ENCODE assay signal across 25 mouse cellular contexts in genomic region chr14:8011938-8012337, GRCm38 (mm10). TPM values are rescaled to one million over a fixed set of nuclear protein-coding genes. Genes with fewer than 3 reads are reported as not detected.
DNase-seq lines count a peak whose midpoint lies in the region; TF ChIP-seq lines count a peak whose summit lies in the region.
"Had no signal": no experiment of that assay in that cellular context is flagged by ENCODE, and none has a peak within 500 bp of the region (broad histone marks: within the 10 kb centered on the region; RNA-seq: fewer than 3 reads in every experiment).

No protein-coding gene starts in this region.

- TF ChIP-seq RAD21 in CH12.LX (IDR thresholded peaks at IDR 0.05; ENCODE audit: low read depth, low read length) = no peak

- no peak for TF ChIP-seq POLR2A in CH12.LX (IDR thresholded peaks at IDR 0.05; ENCODE audit: low read depth, low read length)

- peaks cover 24 to 54% of the 10 kb centered on the region in 2 experiments for H3K4me1 ChIP-seq in CH12.LX (ENCODE audit: control insufficient read depth in 1 of 2, insufficient read depth in 2 of 2)

- intact Hi-C loops in heart, postnatal 14 days (cut with DNase I) = no loop called here
- intact Hi-C loops in gastrocnemius, adult 2 months (cut with DNase I) = no loop called here

- H3K27ac ChIP-seq in CH12.LX (ENCODE audit: insufficient read depth, low read depth) = no peak overlapping the region
- H3K27ac ChIP-seq in gastrocnemius, adult 2 months = no peak overlapping the region

- H3K27me3 ChIP-seq in CH12.LX (replicated peaks) = no peaks in the 10 kb centered on the region
- H3K27me3 ChIP-seq: Patski had no signal

- H3K4me2 ChIP-seq in CH12.LX (ENCODE audit: insufficient read depth, low read depth, poor library complexity, severe bottlenecking) = peak overlapping the region; percentile 80

- H3K9ac ChIP-seq in CH12.LX (ENCODE audit: insufficient read depth, low read depth) = peak overlapping the region; percentile 27

- no peak for TF ChIP-seq EP300 in CH12.LX (IDR thresholded peaks at IDR 0.05; ENCODE audit: low read length)

- TF ChIP-seq CTCF in CH12.LX (conservative IDR thresholded peaks at IDR 0.05 in 1 of 2, IDR thresholded peaks at IDR 0.05 in 1 of 2; ENCODE audit: low read depth in 2 of 2, low read length in 2 of 2) = no peak
- no peak for TF ChIP-seq CTCF in gastrocnemius, adult 2 months (IDR thresholded peaks at IDR 0.05)

- no peaks in the 10 kb centered on the region for H3K9me3 ChIP-seq in CH12.LX (replicated peaks; ENCODE audit: low read length)
- H3K9me3 ChIP-seq: G1E had no signal

- H3K36me3 ChIP-seq in CH12.LX (replicated peaks in 1 of 2; ENCODE audit: control insufficient read depth in 1 of 2, insufficient read depth in 1 of 2, low read length in 1 of 2) = peaks cover 0 to 31% of the 10 kb centered on the region in 2 experiments
- H3K36me3 ChIP-seq: G1E had no signal

- peaks cover 8% of the 10 kb centered on the region for H3K79me2 ChIP-seq in CH12.LX (replicated peaks; ENCODE audit: control insufficient read depth, extremely low read depth, insufficient read depth, poor library complexity, severe bottlenecking)

- no peak overlapping the region for H3K4me3 ChIP-seq in CH12.LX (replicated peaks in 1 of 3; ENCODE audit: low read depth in 2 of 3, low read length in 2 of 3, poor library complexity in 1 of 3)
- H3K4me3 ChIP-seq in gastrocnemius, adult 2 months = no peak overlapping the region

- DNase-seq in heart, adult 11 months = peak; percentile 62
- no peak for DNase-seq in heart, postnatal 14 days
- DNase-seq in testis, postnatal 10 days (ENCODE audit: low spot score) = peak; percentile 6
- no peak for DNase-seq in testis, postnatal 14 days (ENCODE audit: low spot score)
- DNase-seq in CH12.LX (ENCODE audit: extremely low read depth) = no peak
- DNase-seq in gastrocnemius, adult 2 months = no peak
- DNase-seq: adrenal gland, adult 2 months; adrenal gland, adult 8-10 months; adrenal gland, postnatal 10 days; adrenal gland, postnatal 14 days; adrenal gland, postnatal 25 days; adrenal gland, postnatal 36 days; B cell, adult 2 months; cerebellum, adult 11 months; cerebellum, adult 11-12 months; cerebellum, adult 18-20 months; cerebellum, adult 2 months had no signal

- dilution Hi-C loops in CH12.LX (cut with MboI; ENCODE audit: extremely low pct_ligation_motif_present, extremely low pct_unique_long_range_greater_than_20kb, low sequenced_read_pairs) = no loop called here

- in situ Hi-C loops in CH12.LX (cut with MboI; ENCODE audit: low pct_ligation_motif_present, low pct_unique_long_range_greater_than_20kb, low sequenced_read_pairs) = no loop called here

TF ChIP-seq in CH12.LX, 34 proteins besides CTCF, POLR2A, EP300 and RAD21:
- no peak for TF ChIP-seq MAZ (IDR thresholded peaks at IDR 0.05; ENCODE audit: low read depth, low read length)
- TF ChIP-seq UBTF (IDR thresholded peaks at IDR 0.05; ENCODE audit: low read depth, low read length) = no peak
- no peak for TF ChIP-seq RCOR1 (conservative IDR thresholded peaks at IDR 0.05; ENCODE audit: low read depth, low read length)
- TF ChIP-seq ZNF384 (IDR thresholded peaks at IDR 0.05; ENCODE audit: low read depth, low read length) = no peak
- TF ChIP-seq CHD2 (IDR thresholded peaks at IDR 0.05; ENCODE audit: low read length) = no peak
- TF ChIP-seq SIN3A (IDR thresholded peaks at IDR 0.05; ENCODE audit: low read length) = no peak
- TF ChIP-seq ZKSCAN1 (IDR thresholded peaks at IDR 0.05; ENCODE audit: borderline replicate concordance, low read depth, low read length) = peak; percentile 68; the same call in 1 of the 2 replicates
- no peak for TF ChIP-seq ELF1 (IDR thresholded peaks at IDR 0.05; ENCODE audit: low read depth, low read length)

RNA-seq across cellular contexts. Expression of gene Abhd6, which starts 9.2 kb away (rescaled TPM):
- total RNA-seq in heart, postnatal 14 days (2021) = 1 to 10 TPM; 7.6 to 8.8 TPM
- total RNA-seq in CH12.LX (2012; rRNA removed) = 36.0 and 38.1 TPM in 2 replicates
- total RNA-seq in CH12.LX (2014; rRNA removed) = 31.9 and 39.2 TPM in 2 replicates
- 45.2 and 55.9 TPM in 2 replicates for polyA plus RNA-seq in CH12.LX (2012; ENCODE audit: insufficient read length, low read depth)
- 1 to 10 TPM; 4.8 to 7.3 TPM for total RNA-seq in gastrocnemius, adult 2 months (2021)
- total RNA-seq: G1E, MEL had no signal
- polyA plus RNA-seq: G1E had no signal

RNA-seq across cellular contexts. Expression of gene Dnase1l3, which starts 17.6 kb away (rescaled TPM):
- under 1 TPM in 1 of 2 experiments, not detected in 1; 0.27 TPM for total RNA-seq in heart, postnatal 14 days (2021)
- total RNA-seq in CH12.LX (2012; rRNA removed) (1.5 and 2.5 TPM in 2 replicates), CH12.LX (2014; rRNA removed) (2.5 and 2.9 TPM in 2 replicates)
- polyA plus RNA-seq in CH12.LX (2012; ENCODE audit: insufficient read length, low read depth) = 30.4 and 36.0 TPM in 2 replicates
- total RNA-seq in gastrocnemius, adult 2 months (2021) = not detected
- total RNA-seq: MEL had no signal
- polyA plus RNA-seq: C2C12, G1E had no signal

RNA-seq across cellular contexts. Expression of gene Gm45521, which starts 54.9 kb away (rescaled TPM):
- total RNA-seq in heart, postnatal 14 days (2021) = not detected
- not detected in 2 replicates for total RNA-seq in CH12.LX (2012; rRNA removed)
- not detected in 2 replicates for total RNA-seq in CH12.LX (2014; rRNA removed)
- polyA plus RNA-seq in CH12.LX (2012; ENCODE audit: insufficient read length, low read depth) = not detected in 2 replicates
- total RNA-seq in gastrocnemius, adult 2 months (2021) = not detected
- total RNA-seq: adrenal gland, adult 18-20 months; adrenal gland, adult 2 months; adrenal gland, adult 8-10 months; adrenal gland, postnatal 10 days; adrenal gland, postnatal 14 days; adrenal gland, postnatal 25 days; adrenal gland, postnatal 36 days; adrenal gland, postnatal 4 days; G1E; MEL had no signal
- polyA plus RNA-seq: activated CD4-positive, CD25-positive, alpha-beta regulatory T cell, adult 4 months; adrenal gland, adult 2 months; C2C12; CD4-positive, CD25-positive, alpha-beta regulatory T cell, adult 4 months; cerebellum, adult 2 months; G1E; Patski had no signal

Comparison
In these comparisons a context has a peak if more than half of its experiments do, and no peak if none do; other contexts are left out.
1. DNase-seq: peak in heart, adult 11 months (single experiment) and testis, postnatal 10 days (single experiment); none in heart, postnatal 14 days (0 of 2), testis, postnatal 14 days (single experiment), CH12.LX (single experiment) and gastrocnemius, adult 2 months (single experiment).